Comparison of ENCODE assay signal across 8 mouse cellular contexts in the genomic region with DNA sequence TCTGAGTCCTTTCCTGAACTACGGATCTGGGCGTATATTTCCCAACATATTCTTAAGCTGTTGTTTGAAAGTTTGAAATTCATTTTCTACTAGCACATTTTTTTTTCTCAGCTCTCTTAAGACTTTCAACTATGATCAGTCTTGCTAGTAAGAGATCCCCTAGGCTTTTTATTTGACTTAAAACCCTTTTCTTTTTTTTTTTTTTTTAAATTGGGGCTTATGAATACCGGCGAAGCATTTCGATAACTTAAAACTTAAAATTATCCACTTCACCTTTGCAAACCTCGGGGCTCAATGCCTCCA. TPM values are rescaled to one million over a fixed set of nuclear protein-coding genes. Genes with fewer than 3 reads are reported as not detected.
DNase-seq lines count a peak whose midpoint lies in the region; ATAC-seq and TF ChIP-seq lines count a peak whose summit lies in the region.

No protein-coding gene starts in this region.

- peak overlapping the region; percentile 95 for H3K4me3 ChIP-seq in gastrocnemius, adult 2 months
- H3K4me3 ChIP-seq in thymus, adult 2 months (ENCODE audit: control insufficient read depth, insufficient read depth, low read length): peak overlapping the region; percentile 51
- peak overlapping the region; percentile 99 for H3K4me3 ChIP-seq in liver, embryonic 11.5 days (ENCODE audit: low read depth, low read length)
- H3K4me3 ChIP-seq in stomach, postnatal 0 days (ENCODE audit: low read depth, low read length): peak overlapping the region; percentile 94

- TF ChIP-seq EP300 in stomach, postnatal 0 days (optimal IDR thresholded peaks at IDR 0.05): no peak

- intact Hi-C loops in gastrocnemius, adult 2 months (cut with DNase I): loop anchor here (2.0 to 5.0 kb wide), 2 partner anchors 137 to 165 kb away; no protein-coding TSS in a partner anchor
- intact Hi-C loops in gastrocnemius, postnatal 14 days (cut with DNase I; ENCODE audit: low total_unique reads): no loop called here

- no peak for ATAC-seq in liver, embryonic 11.5 days (replicated peaks; ENCODE audit: low FRiP score)
- no peak for ATAC-seq in stomach, postnatal 0 days (ENCODE audit: low FRiP score, low TSS enrichment)

- H3K36me3 ChIP-seq in thymus, adult 2 months (ENCODE audit: control insufficient read depth, insufficient read depth, low read length): no peaks in the 10 kb centered on the region
- H3K36me3 ChIP-seq in liver, embryonic 11.5 days (ENCODE audit: control insufficient read depth, insufficient read depth, low read length): no peaks in the 10 kb centered on the region
- no peaks in the 10 kb centered on the region for H3K36me3 ChIP-seq in stomach, postnatal 0 days (ENCODE audit: control insufficient read depth, insufficient read depth, low read length)

- TF ChIP-seq POLR2A in thymus, adult 2 months (IDR thresholded peaks at IDR 0.05; ENCODE audit: control insufficient read depth, extremely low read depth, insufficient read depth, low read length, poor library complexity): no peak

- TF ChIP-seq CTCF in gastrocnemius, adult 2 months (IDR thresholded peaks at IDR 0.05): no peak
- TF ChIP-seq CTCF in thymus, adult 2 months (IDR thresholded peaks at IDR 0.05; ENCODE audit: borderline replicate concordance, control insufficient read depth, extremely low read depth, insufficient read depth, low read length, poor library complexity): no peak
- no peak for TF ChIP-seq CTCF in stomach, postnatal 0 days (IDR thresholded peaks at IDR 0.05; ENCODE audit: low read depth)

- peak overlapping the region; percentile 98 for H3K27ac ChIP-seq in gastrocnemius, adult 2 months
- peak overlapping the region; percentile 71 for H3K27ac ChIP-seq in thymus, adult 2 months (ENCODE audit: control insufficient read depth, insufficient read depth, low read length)
- peak overlapping the region; percentile 96 for H3K27ac ChIP-seq in liver, embryonic 11.5 days (ENCODE audit: low read depth, low read length)
- peak overlapping the region; percentile 99 for H3K27ac ChIP-seq in stomach, postnatal 0 days (replicated peaks)

- DNase-seq in gastrocnemius, adult 2 months: no peak
- DNase-seq in gastrocnemius, postnatal 14 days: no peak
- no peak for DNase-seq in thymus, adult 2 months
- DNase-seq in thymus, postnatal 0 days (ENCODE audit: low spot score): no peak
- DNase-seq in liver, embryonic 11.5 days (ENCODE audit: low spot score): no peak
- DNase-seq in stomach, postnatal 0 days (ENCODE audit: low spot score): no peak
- DNase-seq in right cerebral cortex, postnatal 4 days: no peak
- DNase-seq in cerebellum, postnatal 14 days: no peak

- 1% methylated on average over 6 of the region's 6 CpGs for WGBS in thymus, adult 2 months
- WGBS in liver, embryonic 11.5 days: 4% methylated on average over 6 of the region's 6 CpGs
- WGBS in stomach, postnatal 0 days: 3% methylated on average over 6 of the region's 6 CpGs

- peak overlapping the region; percentile 93 for H3K9ac ChIP-seq in liver, embryonic 11.5 days (ENCODE audit: low read depth, low read length)
- peak overlapping the region; percentile 91 for H3K9ac ChIP-seq in stomach, postnatal 0 days (ENCODE audit: low read length)

- H3K27me3 ChIP-seq in thymus, adult 2 months (ENCODE audit: control insufficient read depth, insufficient read depth, low read length): no peaks in the 10 kb centered on the region
- H3K27me3 ChIP-seq in liver, embryonic 11.5 days (replicated peaks; ENCODE audit: control insufficient read depth, insufficient read depth, low read length): no peaks in the 10 kb centered on the region
- H3K27me3 ChIP-seq in stomach, postnatal 0 days (ENCODE audit: control insufficient read depth, insufficient read depth, low read length): no peaks in the 10 kb centered on the region

- peak overlapping the region; percentile 98 for H3K4me2 ChIP-seq in liver, embryonic 11.5 days
- peak overlapping the region; percentile 78 for H3K4me2 ChIP-seq in stomach, postnatal 0 days (replicated peaks; ENCODE audit: low read depth)

- H3K9me3 ChIP-seq in liver, embryonic 11.5 days (ENCODE audit: control insufficient read depth, low read length): no peaks in the 10 kb centered on the region
- no peaks in the 10 kb centered on the region for H3K9me3 ChIP-seq in stomach, postnatal 0 days (ENCODE audit: control insufficient read depth, low read length)

- H3K4me1 ChIP-seq in thymus, adult 2 months (replicated peaks; ENCODE audit: control insufficient read depth, insufficient read depth, low read length): peaks cover 9% of the 10 kb centered on the region
- H3K4me1 ChIP-seq in liver, embryonic 11.5 days (replicated peaks; ENCODE audit: control insufficient read depth, insufficient read depth, low read length): peaks cover 13% of the 10 kb centered on the region
- H3K4me1 ChIP-seq in stomach, postnatal 0 days (replicated peaks; ENCODE audit: control insufficient read depth, insufficient read depth): no peaks in the 10 kb centered on the region

RNA-seq across cellular contexts. Expression of a gene that starts 0.6 kb away (rescaled TPM):
- 10 to 100 TPM; 13.0 to 18.9 TPM for total RNA-seq in gastrocnemius, adult 2 months (2021)
- 10 to 100 TPM; 12.0 to 12.2 TPM for total RNA-seq in gastrocnemius, postnatal 14 days (2021)
- 4.8 and 5.0 TPM in 2 replicates for polyA plus RNA-seq in thymus, adult 2 months (2012; rRNA removed)
- 9.9 and 13.0 TPM in 2 replicates for polyA plus RNA-seq in thymus, postnatal 0 days (2015; fragmentation: Nextera tagmentation; extraction: Ambion mirVana)
- 10.0 and 10.4 TPM in 2 replicates for polyA plus RNA-seq in liver, embryonic 11.5 days (2014; fragmentation: Nextera tagmentation; extraction: Ambion mirVana)
- 12.9 TPM in 2 replicates for polyA plus RNA-seq in stomach, postnatal 0 days (2015; fragmentation: Nextera tagmentation; extraction: Ambion mirVana)
